Mouse (Mus musculus): ENCODE measurements around the gene Gm20388.

DNA sequence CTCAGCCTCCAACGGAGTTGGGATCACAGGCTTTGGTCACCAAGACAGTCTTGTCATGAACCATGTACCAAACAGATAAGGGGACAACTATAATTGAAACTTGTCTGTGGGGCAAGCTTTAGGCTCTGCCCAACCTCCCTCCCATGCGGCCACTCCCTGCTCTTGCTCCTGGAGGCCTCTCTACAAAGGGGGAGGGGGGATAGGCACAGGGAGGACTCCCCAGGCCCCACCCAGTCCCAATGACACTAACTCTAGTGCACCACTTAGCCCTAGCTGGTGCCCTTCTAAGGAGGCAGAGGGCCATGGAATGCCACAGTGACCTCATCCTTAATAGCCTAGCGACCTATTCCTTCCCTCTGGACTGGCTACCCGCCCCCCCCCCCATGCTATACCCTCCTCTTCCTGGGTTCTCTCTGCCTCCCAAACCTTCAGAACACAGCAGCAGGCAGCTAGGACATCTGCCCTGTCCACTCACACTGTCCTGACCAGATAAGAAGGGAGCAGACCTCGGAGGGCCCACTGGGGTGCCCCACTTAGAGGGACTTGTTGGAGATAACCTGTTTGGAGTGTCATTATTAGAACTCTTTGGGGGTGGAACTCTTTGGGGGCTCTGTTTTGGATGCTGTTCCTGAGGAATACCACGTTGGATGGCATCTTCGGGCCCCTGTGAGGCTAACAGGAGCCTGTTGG, 2635.6 kb downstream of the Gm20388 start:
- no peak for TF ChIP-seq POLR2A (IDR thresholded peaks at IDR 0.05; ENCODE audit: borderline replicate concordance, insufficient read depth, low read length)
- no peak for TF ChIP-seq CTCF (IDR thresholded peaks at IDR 0.05; ENCODE audit: borderline replicate concordance, insufficient read depth, low read depth, low read length)
